Mouse (Mus musculus) adrenal gland, adult 18-20 months (tissue): ENCODE measurements around the gene Samd14. TPM values are rescaled to one million over a fixed set of nuclear protein-coding genes. Genes with fewer than 3 reads are reported as not detected.

Experiments used
- DNase-seq, 2 experiments: peaks; one replicate each; pipeline ENCODE4 v3.0.0; 2021 to 2022; ENCODE audit warnings: low spot score in 2 of 2
- total RNA-seq, 2 experiments: library from RNA; stranded (reverse); gene quantifications; 1 replicate in 1 of 2; 2 replicates in 1 of 2; pipeline ENCODE4 v1.2.3; 2021

Gene Samd14
- total RNA-seq, 2 experiments from 2014 or later: 3.7 TPM

DNA sequence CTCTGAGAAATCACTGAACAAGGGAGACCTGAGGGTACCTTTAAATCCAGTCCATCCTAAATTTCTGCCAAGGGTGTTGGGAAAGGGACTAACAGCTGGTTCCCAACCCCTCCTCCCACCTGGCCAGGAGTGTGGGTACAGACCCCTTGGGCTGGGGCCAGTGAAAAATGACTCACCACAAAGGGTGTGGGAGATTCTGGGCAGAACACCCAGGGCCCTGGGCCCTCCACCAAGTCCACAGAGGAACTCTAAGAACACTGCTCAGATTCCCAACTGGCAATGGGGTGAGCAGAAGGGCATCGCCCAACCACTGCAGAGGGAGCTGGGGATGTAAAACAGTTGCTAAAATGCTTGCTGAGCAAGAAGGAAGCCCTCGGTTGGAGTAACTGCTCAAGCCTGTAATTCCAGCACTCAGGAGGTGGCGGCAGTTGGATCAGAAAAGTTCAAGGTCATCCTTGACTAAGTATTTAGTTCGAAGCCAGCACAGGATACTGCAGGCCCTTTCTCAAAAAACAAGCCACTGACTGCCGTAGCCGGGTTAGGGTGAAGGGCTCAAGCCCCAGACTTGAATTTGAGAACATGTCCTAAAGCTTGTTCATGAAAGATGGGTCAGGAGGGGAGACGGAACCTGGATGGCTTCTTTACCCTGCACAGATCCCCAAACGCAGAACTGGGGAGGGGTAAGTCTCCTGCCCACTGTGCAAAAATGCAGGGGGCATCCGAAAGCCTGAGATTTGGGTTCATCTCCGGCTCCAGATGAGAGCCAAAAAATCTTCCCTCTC, 20.7 kb upstream of the Samd14 start:
- DNase-seq: peak; percentile 24 to 29

DNA sequence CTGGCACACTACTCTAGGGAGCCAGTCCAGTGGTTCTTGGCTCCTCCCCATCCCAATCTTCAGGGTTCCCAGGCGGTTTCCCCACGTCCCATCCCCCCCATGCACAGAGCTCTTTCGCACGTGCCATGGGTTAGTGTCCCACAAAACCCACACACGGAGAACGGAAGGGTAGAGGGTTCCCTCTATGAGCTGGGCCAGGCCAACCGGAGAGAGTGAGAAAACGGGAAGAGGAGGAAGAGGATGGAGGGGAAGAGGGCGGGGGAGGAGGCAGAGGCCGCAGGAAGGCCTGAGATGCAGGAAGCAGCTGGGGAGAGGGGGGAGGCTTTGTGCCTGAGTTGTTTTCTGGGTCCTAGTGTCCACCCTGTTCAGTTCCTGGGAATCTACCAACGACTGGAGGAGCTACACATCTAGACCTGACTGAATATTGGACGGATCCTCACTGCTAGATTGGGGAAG, 20.1 kb upstream of the Samd14 start:
- peak; percentile 64 for DNase-seq

DNA sequence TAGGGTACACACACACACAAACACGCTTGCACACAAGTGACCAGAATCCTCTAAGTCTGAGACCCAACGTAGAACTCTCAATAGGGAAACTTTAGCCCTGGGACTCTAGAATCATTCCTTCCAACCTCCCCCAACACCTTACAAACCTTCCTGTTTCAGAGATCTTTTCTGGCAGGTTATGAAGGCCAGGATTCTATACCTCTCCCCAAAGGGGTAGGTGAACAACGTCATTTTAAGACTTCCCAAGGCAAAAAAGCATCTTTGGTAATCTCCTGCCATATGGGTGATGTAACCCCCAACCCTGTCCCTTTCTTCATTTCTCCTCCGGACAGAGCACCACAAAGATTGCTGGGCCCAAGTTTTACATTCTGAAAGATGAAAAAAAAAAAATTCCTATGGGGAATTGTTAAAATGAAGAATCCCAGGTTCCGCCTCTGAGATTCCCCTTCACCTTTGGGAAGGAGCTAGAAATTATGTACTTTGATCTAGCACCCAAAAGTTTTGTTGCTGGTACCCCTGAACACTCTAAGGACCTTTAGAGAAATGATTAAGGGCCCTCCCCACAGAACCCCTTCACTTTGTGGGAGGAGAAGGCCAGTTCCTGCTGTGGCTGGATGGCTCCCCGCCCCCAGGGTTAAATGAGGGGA, 19.5 kb upstream of the Samd14 start:
- DNase-seq: no peak

DNA sequence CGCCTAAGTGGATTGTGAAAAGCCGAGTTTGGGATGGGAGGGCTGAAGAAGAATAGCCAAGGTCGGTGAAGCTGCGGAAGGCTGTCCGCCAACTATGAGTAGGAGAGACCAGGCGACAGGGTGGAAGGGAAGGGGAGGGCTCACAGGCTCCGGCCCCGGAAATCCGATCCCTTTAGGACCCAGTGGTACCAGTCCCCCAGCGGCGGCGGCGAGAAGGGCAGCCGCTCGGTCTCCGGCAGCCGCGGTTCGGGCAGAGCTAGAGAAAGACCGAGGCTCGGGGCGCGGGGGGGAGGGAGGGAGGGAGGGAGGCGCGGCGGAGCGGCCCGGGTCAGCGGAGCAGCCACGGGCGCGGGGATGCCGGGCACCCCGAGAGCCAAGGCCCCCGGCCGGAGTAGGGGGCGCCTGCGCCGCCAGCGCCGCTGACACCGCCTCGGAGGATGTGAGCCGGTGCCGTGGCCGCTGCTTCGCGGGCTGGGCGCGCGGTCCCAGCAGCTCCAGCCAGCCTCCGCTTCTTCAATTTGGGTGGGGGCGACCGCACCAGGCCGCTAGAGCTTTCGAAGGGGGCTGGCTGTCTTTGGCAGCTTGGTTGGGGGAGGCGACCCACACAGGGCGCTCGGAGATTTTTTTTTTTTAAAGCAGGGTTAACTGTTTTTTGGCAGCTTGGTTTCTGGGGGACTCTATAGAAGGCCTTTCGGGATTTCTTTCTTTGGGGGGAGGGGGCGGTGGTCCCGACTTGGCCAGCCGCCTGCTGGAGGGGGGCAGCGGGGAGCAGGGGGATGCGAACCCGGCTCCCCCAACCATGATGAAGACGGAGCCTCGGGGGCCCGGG, 18.7 kb upstream of the Samd14 start, which contains the start of gene Ppp1r9b:
TSS of gene Ppp1r9b (plus strand) at position 287 of the 829 bp plus-strand sequence.
- DNase-seq: peak; percentile 95 to 96

DNA sequence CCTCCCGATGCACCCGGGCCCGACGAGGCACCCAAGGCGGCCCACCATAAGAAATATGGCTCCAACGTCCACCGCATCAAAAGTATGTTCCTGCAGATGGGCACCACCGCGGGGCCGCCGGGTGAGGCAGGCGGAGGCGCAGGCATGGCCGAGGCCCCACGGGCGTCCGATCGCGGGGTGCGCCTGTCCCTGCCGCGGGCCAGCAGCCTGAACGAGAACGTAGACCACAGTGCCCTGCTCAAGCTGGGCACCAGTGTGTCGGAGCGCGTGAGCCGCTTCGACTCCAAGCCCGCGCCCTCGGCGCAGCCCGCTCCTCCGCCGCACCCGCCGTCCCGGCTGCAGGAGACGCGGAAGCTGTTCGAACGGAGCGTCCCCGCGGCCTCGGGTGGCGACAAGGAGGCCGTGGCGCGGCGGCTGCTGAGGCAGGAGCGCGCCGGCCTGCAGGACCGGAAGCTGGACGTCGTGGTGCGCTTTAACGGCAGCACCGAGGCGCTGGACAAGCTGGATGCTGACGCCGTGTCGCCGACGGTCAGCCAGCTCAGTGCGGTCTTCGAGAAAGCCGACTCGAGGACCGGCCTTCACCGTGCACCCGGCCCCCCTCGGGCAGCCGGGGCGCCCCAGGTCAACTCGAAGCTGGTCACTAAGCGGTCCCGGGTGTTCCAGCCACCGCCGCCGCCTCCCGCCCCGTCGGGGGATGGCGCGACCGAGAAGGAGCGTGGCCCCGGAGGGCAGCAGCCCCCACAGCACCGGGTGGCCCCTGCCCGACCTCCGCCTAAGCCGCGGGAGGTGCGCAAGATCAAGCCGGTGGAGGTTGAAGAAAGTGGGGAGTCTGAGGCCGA, 17.8 kb upstream of the Samd14 start:
- peak; percentile 66 for DNase-seq

DNA sequence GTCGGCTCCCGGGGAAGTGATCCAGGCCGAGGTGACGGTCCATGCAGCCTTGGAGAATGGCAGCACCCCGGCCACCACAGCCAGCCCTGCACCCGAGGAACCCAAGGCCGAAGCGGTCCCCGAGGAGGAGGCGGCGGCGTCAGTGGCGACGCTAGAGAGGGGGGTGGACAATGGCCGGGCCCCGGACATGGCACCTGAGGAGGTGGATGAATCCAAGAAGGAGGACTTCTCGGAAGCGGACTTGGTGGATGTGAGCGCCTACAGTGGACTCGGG, 17.3 kb upstream of the Samd14 start:
- peak in 1 of 2 experiments; percentile 54 for DNase-seq

DNA sequence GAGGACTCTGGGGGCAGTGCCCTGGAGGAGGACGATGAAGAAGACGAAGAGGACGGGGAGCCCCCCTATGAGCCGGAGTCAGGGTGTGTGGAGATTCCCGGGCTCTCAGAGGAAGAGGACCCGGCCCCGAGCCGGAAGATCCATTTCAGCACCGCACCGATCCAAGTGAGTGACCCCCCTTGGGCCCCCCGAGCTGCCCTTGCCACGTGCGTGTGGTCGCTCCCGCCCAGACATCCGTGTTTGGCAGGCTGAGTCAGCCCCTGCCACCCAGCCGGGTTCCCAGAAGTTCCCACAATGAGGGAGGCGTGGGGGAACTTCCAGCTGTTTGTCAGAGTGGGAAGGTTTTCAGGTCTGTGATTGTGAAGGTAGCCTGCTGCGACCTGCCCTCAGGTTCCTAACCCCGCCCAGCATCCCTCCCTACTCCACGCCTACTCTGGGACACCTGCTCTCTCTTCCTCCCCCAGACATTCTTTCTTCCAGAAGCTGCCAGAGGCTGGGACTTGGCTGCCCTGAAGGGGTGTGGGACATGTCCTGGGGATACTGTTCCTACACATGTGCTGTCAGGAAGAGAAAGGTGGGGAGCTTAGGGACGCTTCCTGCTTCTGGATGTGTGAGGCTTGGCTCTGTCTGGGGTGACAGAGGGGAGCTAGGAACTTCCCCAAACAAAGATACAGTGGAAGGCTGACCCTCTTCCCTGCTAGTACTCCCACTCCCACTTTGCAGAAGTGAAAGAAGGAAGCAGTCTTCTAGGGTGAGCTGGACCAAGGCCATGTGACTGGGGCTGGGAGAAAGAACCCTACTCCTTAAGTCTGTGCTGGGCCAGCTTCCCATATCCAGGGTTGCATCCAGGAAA, 16.7 kb upstream of the Samd14 start:
- DNase-seq: peak; percentile 59

DNA sequence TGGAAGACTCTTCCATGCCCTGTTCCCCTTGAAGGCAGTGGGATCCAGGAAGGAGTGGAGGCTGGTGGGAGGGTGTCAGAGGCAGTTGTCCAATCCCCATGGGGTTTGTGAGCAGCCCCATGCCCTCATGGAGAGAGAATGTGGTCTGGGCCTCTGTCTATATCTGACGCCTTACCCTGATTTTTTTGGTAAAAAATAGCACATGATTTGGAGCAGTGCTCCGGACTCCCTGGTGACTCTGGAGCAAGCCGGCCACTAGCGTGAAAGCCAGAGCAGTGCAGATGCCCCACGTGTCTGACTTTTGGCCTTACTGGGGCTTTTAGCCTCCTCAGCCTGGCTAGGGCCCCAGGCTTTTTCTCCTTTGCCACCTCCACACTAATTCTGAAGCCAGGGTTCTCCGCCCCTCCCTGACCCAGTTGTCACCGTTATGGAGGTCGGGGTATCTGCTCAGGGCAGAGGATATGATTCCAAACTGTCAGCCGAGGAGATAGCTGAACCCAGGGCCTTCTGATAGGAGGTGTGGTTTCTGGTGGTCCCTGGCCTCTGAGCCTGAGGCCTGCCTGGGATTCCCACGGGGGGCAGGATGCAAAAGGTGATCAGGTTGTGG, 15.4 kb upstream of the Samd14 start:
- peak in 1 of 2 experiments; percentile 24 for DNase-seq

DNA sequence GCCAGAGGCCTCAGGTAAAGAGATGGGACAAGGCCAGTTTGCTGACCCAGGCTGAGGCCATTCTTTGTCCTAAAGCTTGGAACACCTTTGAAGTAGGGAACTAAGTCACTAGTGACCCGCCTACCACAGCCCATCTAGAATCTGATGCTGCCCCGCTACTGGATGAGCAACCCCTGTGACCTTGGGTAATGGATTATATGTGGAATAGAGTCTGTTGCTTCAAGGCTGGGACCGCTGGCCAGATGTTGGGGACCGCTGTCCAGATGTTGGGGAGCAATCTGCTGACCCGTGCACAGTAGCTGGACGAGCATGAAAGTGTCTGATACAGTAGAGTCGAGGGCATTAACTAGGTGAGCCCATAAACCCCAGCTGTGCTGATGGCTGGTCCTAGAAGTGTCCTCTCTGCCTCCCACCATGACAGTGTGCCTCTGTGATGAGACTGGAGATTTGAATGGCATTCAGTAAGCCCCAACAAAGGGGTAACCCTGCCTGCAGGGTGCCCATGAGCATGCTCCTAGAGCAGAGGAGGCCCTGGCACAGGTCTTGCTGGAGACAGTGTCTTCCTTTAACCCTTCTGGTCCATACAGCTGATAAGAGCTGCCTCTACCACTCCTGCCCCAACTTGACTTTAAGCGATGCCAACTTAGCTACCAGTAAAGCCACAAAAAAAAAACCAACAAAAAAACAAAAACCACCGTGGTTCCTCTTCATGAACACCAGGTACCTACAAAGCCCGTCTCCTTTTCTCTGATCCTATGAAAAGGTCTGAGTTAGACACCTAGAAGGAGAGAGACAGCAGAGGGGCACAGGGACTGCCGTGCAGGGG, 14.5 kb upstream of the Samd14 start:
- peak in 1 of 2 experiments; percentile 27 for DNase-seq

DNA sequence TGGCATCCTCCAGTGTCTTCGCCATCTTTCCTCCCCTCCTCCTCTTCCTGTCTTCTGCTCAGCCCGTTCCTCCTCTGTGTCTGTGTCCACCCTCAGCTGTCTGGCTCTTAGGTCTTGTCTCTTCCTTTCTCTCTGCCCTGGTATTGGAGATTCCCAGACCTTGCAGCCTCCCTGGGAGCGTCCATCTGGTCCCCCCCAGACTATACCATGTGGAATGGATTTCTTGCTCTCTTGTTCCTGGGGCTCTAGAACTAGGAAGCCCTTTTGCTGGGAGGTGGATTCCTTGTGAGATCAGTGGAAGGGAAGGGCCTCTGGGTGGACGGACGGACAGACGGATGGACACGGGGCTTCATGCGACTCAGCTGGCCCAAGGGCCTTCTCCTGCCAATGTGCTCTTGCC, 13.6 kb upstream of the Samd14 start:
- no peak for DNase-seq

DNA sequence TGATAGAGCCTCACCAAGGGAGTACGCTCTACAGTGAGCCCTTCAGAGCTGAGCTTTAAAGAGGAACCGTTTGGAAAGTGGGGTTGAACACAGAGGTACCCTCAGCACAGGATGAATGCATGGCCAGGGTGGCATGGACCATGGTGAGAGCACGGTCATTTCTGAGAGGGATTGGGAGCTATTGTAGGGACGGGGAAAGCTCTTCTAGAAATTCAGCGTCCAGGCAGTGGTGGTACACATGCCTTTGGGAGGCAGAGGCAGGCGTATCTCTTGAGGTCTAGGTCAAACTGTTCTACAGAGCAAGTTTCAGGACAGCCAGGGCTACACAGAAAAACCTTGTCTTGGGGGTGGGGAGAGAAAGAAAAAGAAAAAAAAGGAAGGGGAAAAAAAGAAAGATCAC, 12.7 kb upstream of the Samd14 start:
- DNase-seq: no peak

DNA sequence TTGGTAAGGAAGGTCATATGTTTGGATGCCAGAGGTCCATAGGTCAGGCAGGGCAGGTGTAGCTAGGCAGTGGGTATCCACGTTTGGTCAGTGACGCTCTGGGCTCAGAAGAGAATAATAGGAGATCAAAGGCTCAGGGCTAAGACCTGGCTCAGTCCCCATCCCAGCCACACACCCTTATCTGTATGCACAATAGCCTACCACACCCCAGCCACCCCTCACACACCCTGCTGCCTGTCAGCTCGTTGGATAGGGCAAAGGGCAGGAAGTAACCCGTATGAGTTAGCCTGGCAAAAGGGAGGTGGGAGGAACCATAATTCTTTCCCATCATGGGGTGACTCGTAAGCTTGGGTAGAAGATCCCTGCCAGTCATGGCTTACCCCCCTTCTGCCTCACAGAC, 12.1 kb upstream of the Samd14 start:
- peak in 1 of 2 experiments; percentile 19 for DNase-seq

DNA sequence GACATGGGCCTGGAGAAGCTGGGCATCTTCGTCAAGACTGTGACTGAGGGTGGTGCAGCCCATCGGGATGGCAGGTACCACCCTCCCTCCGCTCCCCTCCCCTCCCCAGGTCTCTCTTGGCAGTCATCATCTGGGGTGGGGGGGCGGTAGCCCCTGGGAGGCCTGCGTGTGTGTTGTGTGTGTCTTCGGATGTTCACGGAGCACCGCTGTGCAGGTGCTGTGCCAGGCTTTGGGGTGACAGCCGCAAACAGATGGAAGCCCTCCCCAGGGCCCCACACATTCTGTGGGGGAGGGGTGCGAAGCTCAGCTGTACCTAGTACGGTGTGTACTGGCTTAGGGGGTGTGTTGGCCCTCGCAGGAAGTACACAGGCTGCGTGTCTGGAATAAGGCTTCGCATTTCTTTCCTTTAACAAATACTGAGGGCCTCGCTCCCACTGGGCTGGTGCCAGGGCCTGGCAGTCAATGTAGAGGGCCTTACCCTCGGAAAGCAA, 11.6 kb upstream of the Samd14 start:
- peak in 1 of 2 experiments; percentile 28 for DNase-seq

DNA sequence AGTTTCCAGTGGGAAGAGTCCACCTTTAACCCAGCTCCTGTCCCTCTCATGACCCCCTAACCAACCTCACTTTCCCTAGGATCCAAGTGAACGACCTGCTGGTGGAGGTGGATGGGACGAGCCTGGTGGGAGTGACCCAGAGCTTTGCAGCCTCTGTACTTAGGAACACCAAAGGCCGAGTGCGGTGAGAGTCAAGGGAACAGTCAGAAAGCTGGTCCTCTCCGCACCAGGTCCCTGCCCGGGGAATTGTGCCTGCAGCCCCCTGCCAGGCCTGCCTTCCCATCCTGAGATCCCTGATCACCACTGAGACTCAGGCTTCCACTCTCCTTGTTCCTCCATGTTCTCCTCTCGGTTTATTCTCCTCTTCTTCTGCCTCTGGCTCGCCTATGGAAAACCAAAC, 9.6 kb upstream of the Samd14 start:
- peak in 1 of 2 experiments; percentile 22 for DNase-seq

DNA sequence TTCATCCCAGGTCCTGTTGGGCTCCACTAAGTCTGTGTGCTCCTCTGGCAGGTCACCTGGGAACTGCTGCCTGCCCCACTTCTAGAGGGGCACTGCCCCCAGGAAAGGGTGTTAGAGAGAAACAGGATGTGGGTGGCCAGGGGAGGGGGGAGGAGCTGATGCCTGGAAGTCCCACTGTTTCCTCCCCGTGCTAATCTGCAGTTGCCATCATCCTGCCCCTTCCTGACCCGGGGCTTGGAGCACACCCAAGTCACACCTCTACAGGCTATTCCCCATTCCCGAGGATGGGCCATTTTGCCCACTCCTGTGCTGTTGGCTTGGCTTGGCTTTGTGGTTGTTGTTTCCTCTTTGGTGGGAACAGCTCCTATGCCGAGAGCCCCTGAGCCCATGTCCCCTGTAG, 9.1 kb upstream of the Samd14 start:
- peak; percentile 39 to 45 for DNase-seq

DNA sequence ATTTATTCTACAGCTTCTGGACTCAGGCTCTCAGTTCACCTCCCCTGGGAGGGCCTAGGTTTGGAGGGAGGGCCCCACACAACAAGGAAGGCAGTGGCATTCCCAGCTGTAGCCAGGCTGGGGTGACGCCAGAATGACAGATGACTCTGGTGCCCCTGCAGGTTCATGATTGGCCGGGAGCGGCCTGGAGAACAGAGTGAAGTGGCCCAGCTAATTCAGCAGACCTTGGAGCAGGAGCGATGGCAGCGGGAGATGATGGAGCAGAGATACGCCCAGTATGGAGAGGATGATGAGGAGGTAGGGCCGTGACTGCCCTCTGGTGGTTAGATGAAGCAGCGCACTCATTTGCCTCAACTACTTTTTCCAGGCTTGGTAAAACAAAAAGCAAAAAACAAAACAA, 8.6 kb upstream of the Samd14 start:
- peak; percentile 71 for DNase-seq

DNA sequence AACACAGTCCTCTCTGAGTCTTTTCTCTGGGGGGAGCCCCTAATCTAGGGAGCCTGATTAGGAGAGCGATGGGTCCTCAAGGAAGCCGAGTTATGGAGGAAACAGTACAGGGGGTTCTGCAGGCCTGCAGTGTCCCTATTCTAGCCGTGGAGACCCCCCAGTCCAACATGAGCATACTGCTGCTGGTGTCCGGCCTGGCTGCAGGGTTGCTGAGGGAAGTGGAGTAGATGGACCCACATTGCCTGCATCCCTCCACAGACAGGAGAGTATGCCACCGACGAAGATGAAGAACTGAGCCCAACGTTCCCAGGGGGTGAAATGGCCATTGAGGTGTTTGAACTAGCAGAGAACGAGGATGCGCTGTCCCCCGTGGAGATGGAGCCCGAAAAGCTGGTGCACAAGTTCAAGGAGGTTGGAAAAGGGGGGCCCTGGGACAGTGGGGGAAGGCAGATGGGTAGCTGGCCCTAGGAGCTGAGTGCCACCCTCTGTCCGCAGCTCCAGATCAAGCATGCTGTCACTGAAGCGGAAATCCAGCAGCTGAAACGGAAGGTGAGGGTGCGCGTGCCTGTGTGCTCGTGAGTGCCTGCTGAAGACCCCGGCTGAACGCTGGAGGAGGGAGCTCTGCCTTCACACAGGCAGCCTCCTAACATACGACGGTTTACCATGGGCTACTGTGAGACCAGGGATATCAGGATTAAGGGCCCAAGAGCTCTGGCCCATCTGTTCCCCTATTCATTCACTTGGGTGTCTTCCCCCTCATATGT, 7.9 kb upstream of the Samd14 start:
- peak in 1 of 2 experiments; percentile 28 for DNase-seq

DNA sequence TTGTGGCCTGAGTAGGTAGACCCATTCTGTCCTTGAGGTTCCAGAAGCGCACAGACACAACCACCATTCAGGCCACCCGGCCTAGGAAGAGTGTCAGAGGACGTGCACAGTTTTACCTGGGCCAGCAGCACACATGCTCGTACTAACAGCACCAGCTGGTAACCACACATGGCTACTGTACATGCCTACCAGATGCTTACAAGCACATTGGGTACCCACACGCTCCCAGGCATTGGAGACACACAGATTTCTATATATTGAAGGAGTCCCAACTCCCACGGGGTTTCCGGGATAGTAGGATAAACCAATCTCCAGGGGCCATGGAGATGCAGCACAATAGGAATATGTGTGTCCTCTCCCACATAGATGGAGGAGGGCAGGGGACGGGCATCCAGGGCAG, 7.0 kb upstream of the Samd14 start:
- peak in 1 of 2 experiments; percentile 19 for DNase-seq
